Mouse (Mus musculus): Measurements from ENCODE around the gene Chpf2.

- no peak for TF ChIP-seq CTCF (IDR thresholded peaks at IDR 0.05 in 2 of 3, conservative IDR thresholded peaks at IDR 0.05 in 1 of 3; ENCODE audit: control insufficient read depth in 1 of 3, insufficient read depth in 1 of 3, low read depth in 2 of 3, low read length in 3 of 3, poor library complexity in 1 of 3, severe bottlenecking in 1 of 3)
- no peak for TF ChIP-seq TCF12 (IDR thresholded peaks at IDR 0.05; ENCODE audit: low read depth, low read length)
- no peak for TF ChIP-seq EP300 (IDR thresholded peaks at IDR 0.05; ENCODE audit: low read depth in 1 of 2, low read length in 2 of 2)
Measured at GRCm38 (mm10) chr5:24611366-24612301, 25.1 kb downstream of the Chpf2 start.

Measured in MEL (cell line).